Mouse (Mus musculus) B cell, adult 2 months (primary cell): ENCODE data around the gene Ntn5.
A peak's percentile ranks its signal among the peaks of the same experiment; 100 is the strongest.

ENCODE experiments used
- DNase-seq, 2 experiments: peaks; one replicate each; pipeline ENCODE4 v3.0.0; 2022

Ntn5 gene

DNA sequence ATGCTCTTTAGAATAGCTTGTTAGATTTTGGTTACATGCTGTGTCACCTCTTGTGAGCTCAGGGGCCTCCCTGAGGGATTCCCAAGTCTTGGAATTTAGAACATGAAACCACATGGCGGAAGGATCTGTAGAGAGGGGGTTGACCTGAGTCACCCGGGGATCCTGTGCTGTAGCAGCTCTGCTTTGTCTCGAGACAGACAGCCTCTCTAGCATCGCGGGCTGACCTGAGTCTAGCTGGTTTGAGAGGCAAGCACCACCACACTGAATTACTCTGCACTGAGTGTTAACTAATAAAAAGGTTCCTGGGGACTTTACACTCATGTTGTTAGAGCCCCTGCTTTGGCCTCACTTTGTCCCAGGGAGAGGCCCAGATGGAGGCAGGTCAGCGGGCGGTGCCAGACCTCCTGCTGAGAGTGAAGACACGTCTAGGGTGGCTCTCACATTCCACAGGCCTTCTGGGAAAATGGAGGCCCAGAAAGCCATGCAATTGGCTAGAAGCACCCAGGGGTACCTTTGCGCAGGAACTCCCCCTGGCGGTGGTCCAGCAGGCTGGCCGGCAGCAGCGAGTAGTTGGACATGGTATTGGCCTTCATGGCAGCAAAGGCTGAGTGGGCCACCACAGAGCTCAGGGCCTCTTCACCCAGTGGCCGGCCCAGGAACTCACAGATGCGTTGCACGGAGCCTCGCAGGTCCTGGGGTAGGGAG lies 47.1 kb downstream of the Ntn5 start:
- DNase-seq = peak; percentile 56 to 60

GRCm38 (mm10) chr7:45733477-45733876 lies 49.7 kb downstream of the Ntn5 start:
- DNase-seq = no peak

GRCm38 (mm10) chr7:45739162-45739763 lies 55.4 kb downstream of the Ntn5 start:
- peak; percentile 89 to 90 for DNase-seq

GRCm38 (mm10) chr7:45739820-45740219 lies 56.0 kb downstream of the Ntn5 start:
- DNase-seq = no peak

DNA sequence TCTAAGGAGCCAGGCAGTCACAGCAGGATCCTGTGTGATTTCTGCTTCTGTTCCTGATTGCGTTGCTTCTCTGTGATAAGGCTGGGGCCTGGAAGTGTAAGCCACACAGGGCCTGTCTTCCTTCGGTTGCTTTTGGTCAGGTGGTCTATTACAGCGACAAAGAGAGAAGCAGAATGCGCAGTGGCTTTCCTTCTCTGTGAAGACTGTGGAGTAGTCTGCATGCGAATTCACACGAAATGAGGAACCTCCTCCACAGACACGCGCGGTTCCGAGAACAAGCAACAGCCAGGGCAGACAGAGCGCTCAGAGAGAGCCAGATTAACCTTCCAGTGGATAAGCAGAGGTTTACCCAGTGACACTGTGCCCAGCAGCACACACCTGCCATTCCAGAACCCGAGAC lies 57.5 kb downstream of the Ntn5 start:
- DNase-seq = peak in 1 of 2 experiments; percentile 28

DNA sequence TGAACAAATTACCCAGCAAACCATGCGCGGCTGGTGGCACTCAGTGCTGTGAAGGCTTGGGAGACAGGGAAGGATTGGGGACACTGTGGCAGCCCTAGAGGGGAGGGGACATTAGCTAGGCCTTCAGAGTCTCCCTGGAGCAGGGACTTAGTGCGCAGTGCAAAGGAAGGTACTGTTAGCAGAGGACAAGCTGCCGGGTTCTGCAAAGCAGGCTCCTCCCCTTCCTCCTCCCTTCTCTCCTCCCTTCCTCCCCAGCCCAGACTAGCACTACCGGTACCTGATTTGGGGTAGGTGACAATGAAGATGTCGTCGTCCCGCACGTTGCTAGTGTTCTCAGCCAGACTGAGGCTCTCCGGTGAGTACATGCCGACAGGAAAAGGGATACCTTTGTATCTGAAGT lies 58.0 kb downstream of the Ntn5 start:
- peak; percentile 46 to 61 for DNase-seq

DNA sequence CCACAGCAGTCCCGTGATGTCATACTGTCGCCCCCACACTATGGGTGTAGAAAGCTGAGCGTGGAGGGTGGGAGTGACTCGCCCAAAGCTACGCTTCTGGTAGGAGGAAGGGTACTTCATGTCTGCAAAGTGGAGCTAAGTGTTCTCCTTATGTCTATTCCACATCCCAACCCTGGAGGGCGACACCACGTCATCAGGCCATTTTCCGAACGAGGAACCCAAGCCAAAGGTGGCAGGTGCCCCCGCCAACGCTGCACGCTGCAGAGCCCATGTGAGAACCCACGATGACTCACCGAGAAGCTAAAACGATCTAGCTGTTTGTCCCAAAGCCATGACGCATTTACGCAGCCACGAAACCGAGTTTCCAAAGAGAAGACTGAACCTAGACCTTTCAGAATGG lies 58.5 kb downstream of the Ntn5 start:
- DNase-seq = peak; percentile 50 to 57
